Mouse (Mus musculus) embryonic facial prominence, embryonic 14.5 days (tissue): ENCODE results near the gene Cry2. TPM values are rescaled to one million over a fixed set of nuclear protein-coding genes. Genes with fewer than 3 reads are reported as not detected.

Experiments used
- ATAC-seq: fragments of 200-750 bp; cut with Nextera tagmentation; 2 replicates; pipeline ENCODE4 v1.8.0; 2017; ENCODE audit warnings: low read depth, moderate number of reproducible peaks, moderate TSS enrichment
- DNase-seq: peaks from one replicate; pipeline ENCODE4 v3.0.0-alpha.2; 2015; ENCODE audit warnings: low spot score
- H3K27ac ChIP-seq: fragments of 300-500 bp; sonication (generic); replicated peaks from 2 replicates; pipeline ENCODE4 v1.5.1; 2014; ENCODE audit warnings: low read depth, mild to moderate bottlenecking, low read length, moderate library complexity
- H3K27me3 ChIP-seq: fragments of 300-500 bp; sonication (generic); replicated peaks from 2 replicates; pipeline ENCODE4 v1.6.1; 2014; ENCODE audit warnings: low read length; ENCODE audit not compliant: control insufficient read depth, insufficient read depth
- H3K36me3 ChIP-seq: fragments of 300-500 bp; sonication (generic); 2 replicates; pipeline ENCODE4 v1.6.1; 2014; ENCODE audit warnings: low read length, mixed read lengths; ENCODE audit not compliant: control insufficient read depth, insufficient read depth
- H3K4me1 ChIP-seq: fragments of 300-500 bp; sonication (generic); 2 replicates; pipeline ENCODE4 v1.6.1; 2014; ENCODE audit warnings: antibody characterized with exemption, low read length; ENCODE audit not compliant: control insufficient read depth, insufficient read depth
- H3K4me2 ChIP-seq: fragments of 300-500 bp; sonication (generic); 2 replicates; pipeline ENCODE4 v1.6.1; 2014; ENCODE audit warnings: low read depth, mild to moderate bottlenecking, low read length, moderate library complexity, mixed read lengths
- H3K4me3 ChIP-seq: fragments of 300-500 bp; sonication (generic); 2 replicates; pipeline ENCODE4 v1.5.1; 2014; ENCODE audit warnings: low read depth, mild to moderate bottlenecking, low read length
- H3K9ac ChIP-seq: fragments of 300-500 bp; sonication (generic); 2 replicates; pipeline ENCODE4 v1.6.1; 2014; ENCODE audit warnings: low read depth, mild to moderate bottlenecking, low read length, moderate library complexity, mixed read lengths
- H3K9me3 ChIP-seq: fragments of 300-500 bp; sonication (generic); 2 replicates; pipeline ENCODE4 v1.6.1; 2016; ENCODE audit warnings: low read length; ENCODE audit not compliant: control insufficient read depth
- WGBS: fragments of 180-500 bp; shearing (Covaris S2); extraction: QIAGEN DNeasy Blood & Tissue Kit; methylation state at CpG from one replicate; pipeline ENCODE4 v1.1.7; 2014; 5-methylcytosine and 5-hydroxymethylcytosine counted together
- polyA plus RNA-seq: library from polyadenylated mRNA; unstranded; fragments of >200 nt; fragmentation: Nextera tagmentation; extraction: Ambion mirVana; gene quantifications from 2 replicates; pipeline ENCODE4 v1.2.1, GENCODE M21; 2014

Cry2 gene
- polyA plus RNA-seq, 1 experiment from 2014 or later = 27.1 TPM

DNA sequence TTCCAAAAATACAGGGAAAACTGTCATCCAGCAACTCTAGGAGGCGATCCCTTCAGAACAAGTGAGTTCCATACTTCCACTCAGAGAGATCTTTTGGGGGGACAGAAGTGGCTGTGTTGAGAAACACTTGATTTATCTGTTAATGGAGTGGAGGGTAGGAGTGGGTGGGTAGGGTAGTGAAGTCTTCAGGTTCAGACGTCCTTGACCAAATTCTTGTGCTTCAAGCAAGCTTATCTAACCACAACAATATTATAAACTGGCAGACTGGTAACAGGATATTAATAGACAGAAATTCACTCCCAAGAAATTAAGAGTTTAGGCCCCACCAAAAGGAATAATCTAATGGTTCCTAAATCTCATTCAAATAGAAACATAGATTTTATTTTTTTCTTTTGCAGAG lies 3.8 kb downstream of the Cry2 start:
- H3K4me1 ChIP-seq = peaks cover 55% of the 10 kb centered on the region
- H3K4me3 ChIP-seq = no peak overlapping the region

DNA sequence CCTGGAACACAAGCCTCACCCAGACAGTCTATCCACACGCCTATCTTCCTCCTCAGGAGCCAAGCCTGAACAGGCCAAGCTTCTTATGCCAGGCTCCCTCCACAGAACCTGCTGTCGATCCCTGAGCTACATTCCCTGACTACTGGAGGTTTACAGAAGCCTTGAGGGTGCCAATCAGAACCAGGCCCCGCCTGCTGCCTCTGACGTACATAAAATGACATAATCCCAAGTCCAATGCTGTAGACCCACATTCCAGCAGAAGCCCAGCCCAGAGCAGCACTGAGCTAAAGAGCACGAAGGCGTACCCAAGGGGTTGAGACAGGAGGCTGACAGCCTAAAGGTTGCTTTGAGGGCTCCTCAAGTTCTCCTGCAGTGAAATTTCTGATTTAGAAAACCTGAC lies 6.0 kb downstream of the Cry2 start:
- no peaks in the 10 kb centered on the region for H3K27me3 ChIP-seq
- peaks cover 34% of the 10 kb centered on the region for H3K36me3 ChIP-seq
- WGBS = 42% methylated on average over 6 of the region's 6 CpGs
- H3K4me2 ChIP-seq = no peak overlapping the region
- ATAC-seq (peak; percentile 86), DNase-seq (peak; percentile 92)
- no peak overlapping the region for H3K4me3 ChIP-seq
- H3K27ac ChIP-seq = peak overlapping the region; percentile 71
- H3K9ac ChIP-seq = no peak overlapping the region
- no peaks in the 10 kb centered on the region for H3K9me3 ChIP-seq
- H3K4me1 ChIP-seq = peaks cover 63% of the 10 kb centered on the region

More for the DNA sequence above, 3.8 kb downstream of the Cry2 start:
- Histone ChIP-seq H3K27me3 (no peaks in the 10 kb centered on the region), H3K36me3 (peaks cover 13% of the 10 kb centered on the region), H3K9ac (no peak overlapping the region), H3K9me3 (no peaks in the 10 kb centered on the region), H3K4me2 (no peak overlapping the region), H3K27ac (no peak overlapping the region)
- ATAC-seq (no peak), DNase-seq (no peak)
- WGBS = 78% methylated on average over 2 of the region's 2 CpGs

GRCm38 (mm10) chr2:92426426-92426825 lies 7.4 kb downstream of the Cry2 start:
- DNase-seq = peak; percentile 76
- H3K27ac ChIP-seq = peak overlapping the region; percentile 71
- 54% methylated on average over 3 of the region's 3 CpGs for WGBS
- H3K4me3 ChIP-seq = no peak overlapping the region
- H3K9me3 ChIP-seq = no peaks in the 10 kb centered on the region
- H3K9ac ChIP-seq = no peak overlapping the region
- ATAC-seq = no peak
- H3K36me3 ChIP-seq = peaks cover 49% of the 10 kb centered on the region
- H3K4me1 ChIP-seq = peaks cover 48% of the 10 kb centered on the region
- no peaks in the 10 kb centered on the region for H3K27me3 ChIP-seq
- H3K4me2 ChIP-seq = no peak overlapping the region

GRCm38 (mm10) chr2:92425366-92425765 lies 8.5 kb downstream of the Cry2 start:
- no peak for ATAC-seq
- 89% methylated on average over 4 of the region's 4 CpGs for WGBS
- Histone ChIP-seq H3K27ac (peak overlapping the region; percentile 71; the same call in 1 of the 2 replicates), H3K4me3 (no peak overlapping the region), H3K4me1 (peaks cover 38% of the 10 kb centered on the region), H3K9ac (no peak overlapping the region), H3K9me3 (no peaks in the 10 kb centered on the region), H3K4me2 (no peak overlapping the region), H3K27me3 (no peaks in the 10 kb centered on the region), H3K36me3 (peaks cover 59% of the 10 kb centered on the region)
- DNase-seq = no peak

DNA sequence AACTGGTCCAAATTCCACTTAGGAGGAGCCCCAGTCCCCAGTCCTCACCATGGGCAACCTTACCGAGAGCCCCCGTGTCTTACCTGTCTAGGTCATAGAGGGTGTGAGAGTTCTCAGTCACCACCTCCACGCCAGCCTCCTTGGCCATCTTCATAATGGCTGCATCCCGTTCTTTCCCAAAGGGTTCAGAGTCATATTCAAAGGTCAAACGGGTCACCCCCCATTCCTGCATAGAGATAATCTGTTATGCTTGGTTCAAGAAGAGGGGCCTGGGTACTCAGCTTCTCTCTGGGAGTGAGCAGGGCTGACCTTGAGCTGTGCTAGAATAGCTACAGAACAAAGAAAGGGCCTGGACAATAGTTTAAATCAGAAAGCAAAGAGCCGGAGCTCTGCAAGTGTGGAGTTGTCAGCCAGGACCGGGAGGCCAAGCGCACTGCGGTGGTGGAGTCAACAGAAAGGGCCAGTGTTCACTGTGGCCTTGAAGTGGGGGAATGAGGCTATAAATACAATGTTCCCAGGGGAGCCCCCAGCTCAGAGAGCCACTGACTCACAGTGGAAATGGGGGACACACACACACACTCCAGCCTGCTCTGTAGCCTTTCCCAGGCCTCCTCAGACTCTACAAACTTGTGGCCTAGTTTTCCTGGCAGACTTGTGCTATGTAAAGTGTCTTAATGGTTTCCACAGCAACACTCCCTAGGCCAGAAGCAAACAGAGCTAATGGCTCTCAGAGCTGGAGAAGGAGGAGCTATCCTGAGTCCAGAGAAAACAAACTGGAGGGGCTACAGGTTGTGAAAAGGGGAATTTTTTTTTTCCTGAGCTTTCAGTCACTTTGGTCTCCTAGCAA lies 9.2 kb downstream of the Cry2 start:
- DNase-seq (peak; percentile 90), ATAC-seq (peak; percentile 74)
- peaks cover 66% of the 10 kb centered on the region for H3K36me3 ChIP-seq

GRCm38 (mm10) chr2:92423702-92424461 lies 10.0 kb downstream of the Cry2 start:
- Histone ChIP-seq H3K9ac (no peak overlapping the region), H3K36me3 (peaks cover 74% of the 10 kb centered on the region), H3K9me3 (no peaks in the 10 kb centered on the region), H3K27ac (peak overlapping the region; percentile 87), H3K4me1 (peaks cover 36% of the 10 kb centered on the region; the same call in 1 of the 2 replicates), H3K4me3 (no peak overlapping the region), H3K27me3 (no peaks in the 10 kb centered on the region), H3K4me2 (0 out of 2 replicates have a peak overlapping the region, but pooled peaks have one; percentile 10)
- DNase-seq = peak; percentile 66
- WGBS = 78% methylated on average over 9 of the region's 9 CpGs
- ATAC-seq = no peak

More for the DNA sequence above, 9.2 kb downstream of the Cry2 start:
- H3K9me3 ChIP-seq = no peaks in the 10 kb centered on the region
- no peak overlapping the region for H3K9ac ChIP-seq
- 0 out of 2 replicates have a peak overlapping the region, but pooled peaks have one; percentile 10 for H3K4me2 ChIP-seq
- WGBS = 75% methylated on average over 9 of the region's 9 CpGs
- H3K4me3 ChIP-seq = no peak overlapping the region
- peak overlapping the region; percentile 87 for H3K27ac ChIP-seq
- no peaks in the 10 kb centered on the region for H3K27me3 ChIP-seq
- peaks cover 38% of the 10 kb centered on the region; the same call in 1 of the 2 replicates for H3K4me1 ChIP-seq

- no peaks in the 10 kb centered on the region for H3K27me3 ChIP-seq
- no peak for ATAC-seq
- no peak for DNase-seq
- H3K36me3 ChIP-seq = peaks cover 81% of the 10 kb centered on the region
- no peak overlapping the region for H3K9ac ChIP-seq
- peaks cover 29% of the 10 kb centered on the region; the same call in 1 of the 2 replicates for H3K4me1 ChIP-seq
- no peak overlapping the region for H3K4me2 ChIP-seq
- H3K9me3 ChIP-seq = no peaks in the 10 kb centered on the region
- 92% methylated on average over 9 of the region's 9 CpGs for WGBS
- H3K4me3 ChIP-seq = no peak overlapping the region
- H3K27ac ChIP-seq = no peak overlapping the region
Observed at GRCm38 (mm10) chr2:92423156-92423555, 10.7 kb downstream of the Cry2 start.

DNA sequence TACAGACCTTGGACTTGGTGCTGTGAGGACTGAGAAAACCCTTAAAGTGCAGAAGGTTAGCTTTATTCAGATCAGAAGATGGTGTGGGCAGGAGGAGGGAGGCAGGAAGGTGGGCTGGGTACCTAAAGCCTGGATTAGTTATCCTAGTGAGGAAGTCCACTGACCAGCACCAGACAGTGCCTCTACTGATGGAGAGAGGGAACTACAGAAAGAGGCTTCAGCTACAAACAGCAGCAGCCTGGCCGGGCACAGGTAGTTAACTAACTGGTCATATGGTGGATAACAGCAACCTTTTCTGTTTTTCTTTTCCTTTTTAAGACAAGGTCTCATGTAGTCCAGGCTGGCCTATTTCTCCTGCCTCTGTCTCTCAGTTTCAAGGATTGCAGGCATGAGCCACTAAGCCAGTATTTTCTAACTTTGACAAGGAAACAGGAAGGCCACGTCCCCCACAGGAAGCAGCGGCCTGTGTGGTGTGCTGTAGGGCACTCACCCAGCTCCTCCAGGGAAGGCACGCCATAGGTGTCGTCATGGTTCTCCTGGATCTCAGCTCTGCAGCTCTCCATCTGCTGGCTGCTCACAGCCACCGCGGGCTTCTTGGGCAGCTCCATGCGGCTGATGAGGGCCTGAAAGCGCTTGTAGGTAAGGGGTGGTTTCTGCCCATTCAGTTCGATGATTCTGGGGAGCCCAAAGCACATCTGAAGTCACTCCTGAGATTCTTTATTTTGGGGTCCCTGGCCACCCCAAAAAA lies 11.3 kb downstream of the Cry2 start:
- H3K27ac ChIP-seq = no peak overlapping the region
- H3K27me3 ChIP-seq = no peaks in the 10 kb centered on the region
- no peak for ATAC-seq
- peaks cover 87% of the 10 kb centered on the region for H3K36me3 ChIP-seq
- WGBS = 74% methylated on average over 10 of the region's 10 CpGs
- H3K4me3 ChIP-seq = no peak overlapping the region
- H3K9ac ChIP-seq = no peak overlapping the region
- H3K4me1 ChIP-seq = peaks cover 24% of the 10 kb centered on the region; the same call in 1 of the 2 replicates
- DNase-seq = no peak
- H3K4me2 ChIP-seq = no peak overlapping the region
- H3K9me3 ChIP-seq = no peaks in the 10 kb centered on the region
